Mouse (Mus musculus) heart, adult 11 months (tissue): ENCODE measurements around the gene Hsf4.

Experiments
- DNase-seq: peaks from one replicate; pipeline ENCODE4 v3.0.0; 2022

Gene Hsf4

DNA sequence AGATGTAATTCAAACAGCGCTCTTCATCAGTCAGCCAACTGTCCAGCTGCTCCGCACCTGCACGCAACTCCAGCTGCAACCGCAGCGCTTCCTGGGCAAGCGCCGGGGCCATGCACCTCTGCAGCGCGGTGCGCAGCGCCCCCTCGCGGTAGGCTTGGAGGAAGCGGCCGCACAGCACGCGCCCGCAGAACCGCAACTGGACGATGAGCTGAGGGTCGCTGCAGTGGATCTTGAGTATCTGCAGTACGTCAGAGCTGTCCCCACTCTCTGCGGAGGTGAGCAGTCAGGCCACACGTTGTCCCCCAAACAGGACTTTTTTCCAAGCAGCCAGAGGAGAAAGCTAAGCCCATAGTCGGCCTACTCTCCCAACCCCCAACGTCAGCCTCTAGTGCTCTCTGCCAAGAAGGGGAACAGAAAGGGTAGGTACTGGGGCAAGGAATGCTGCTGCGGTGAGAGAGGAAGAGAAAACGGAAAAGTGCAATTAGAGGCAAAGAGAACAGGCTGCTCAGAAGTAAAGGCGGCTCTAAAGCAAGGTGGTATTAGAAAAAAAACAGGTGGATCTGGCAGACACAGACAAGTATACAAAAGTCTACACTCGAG, 9.8 kb upstream of the Hsf4 start:
- DNase-seq = peak; percentile 94

DNA sequence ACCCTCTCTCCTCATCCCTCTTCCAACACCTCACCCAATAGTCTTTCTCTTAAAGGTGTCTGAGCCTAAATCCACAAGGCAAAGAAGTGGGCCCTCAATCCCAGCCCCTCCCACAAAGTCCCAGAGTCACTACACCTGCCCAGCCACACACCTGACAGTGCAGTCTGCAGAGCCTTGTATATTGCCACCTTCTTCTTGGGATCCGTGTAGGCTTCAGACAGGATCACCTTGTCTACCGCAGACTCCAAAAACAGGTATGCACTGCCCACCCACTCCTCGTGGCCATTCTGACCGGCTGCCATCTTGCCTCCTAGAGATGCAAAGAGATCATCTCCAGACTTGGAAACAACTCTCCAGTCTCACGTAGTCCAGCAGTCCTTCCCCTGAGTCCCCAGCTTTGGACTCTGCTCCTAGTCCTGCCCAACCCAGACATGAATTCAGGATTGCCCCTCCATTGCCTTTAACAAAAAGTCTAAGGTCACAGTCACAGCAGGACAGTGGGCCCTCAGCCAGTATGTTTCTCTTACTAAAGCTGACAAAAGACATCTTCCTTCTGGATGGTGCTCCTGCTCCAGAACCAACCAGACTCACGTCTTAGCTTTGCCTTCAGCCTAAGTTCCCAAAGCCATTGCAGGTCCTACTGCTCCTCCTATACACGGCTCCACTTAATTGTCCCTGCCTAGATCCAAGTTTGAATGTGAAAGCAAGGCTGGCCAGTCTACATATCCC, 9.1 kb upstream of the Hsf4 start:
- peak; percentile 90 for DNase-seq

DNA sequence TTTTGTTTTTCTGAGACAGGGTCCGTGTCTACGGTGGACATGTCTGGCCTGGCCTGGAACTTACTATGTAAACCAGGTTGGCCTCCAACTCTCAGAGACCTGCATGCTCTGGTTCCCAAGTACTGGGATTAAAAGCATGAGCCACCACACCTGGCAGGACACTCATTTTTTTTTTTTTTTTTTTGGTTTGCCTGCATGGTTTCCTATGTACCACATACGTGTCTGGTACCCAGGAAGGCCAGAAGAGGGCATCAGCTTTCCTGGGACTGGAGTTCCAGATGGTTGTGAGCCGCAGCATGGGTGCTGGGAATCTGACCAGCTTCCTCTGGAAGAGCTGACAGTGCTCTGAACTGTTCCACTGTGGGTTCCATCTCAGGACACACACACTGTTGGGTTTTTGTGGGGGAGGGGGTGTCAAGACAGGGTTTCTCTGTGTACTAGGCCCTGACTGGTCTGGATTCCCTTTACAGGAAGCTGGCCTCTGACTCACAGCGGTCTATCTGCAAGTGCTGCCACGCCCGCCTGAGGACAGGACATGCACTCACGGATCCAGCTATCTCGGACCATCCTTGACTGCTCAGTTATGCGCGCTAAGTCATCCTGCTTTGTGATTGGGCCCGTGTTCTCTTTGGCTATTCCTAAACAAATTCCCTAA, 8.1 kb upstream of the Hsf4 start:
- DNase-seq = peak; percentile 81

DNA sequence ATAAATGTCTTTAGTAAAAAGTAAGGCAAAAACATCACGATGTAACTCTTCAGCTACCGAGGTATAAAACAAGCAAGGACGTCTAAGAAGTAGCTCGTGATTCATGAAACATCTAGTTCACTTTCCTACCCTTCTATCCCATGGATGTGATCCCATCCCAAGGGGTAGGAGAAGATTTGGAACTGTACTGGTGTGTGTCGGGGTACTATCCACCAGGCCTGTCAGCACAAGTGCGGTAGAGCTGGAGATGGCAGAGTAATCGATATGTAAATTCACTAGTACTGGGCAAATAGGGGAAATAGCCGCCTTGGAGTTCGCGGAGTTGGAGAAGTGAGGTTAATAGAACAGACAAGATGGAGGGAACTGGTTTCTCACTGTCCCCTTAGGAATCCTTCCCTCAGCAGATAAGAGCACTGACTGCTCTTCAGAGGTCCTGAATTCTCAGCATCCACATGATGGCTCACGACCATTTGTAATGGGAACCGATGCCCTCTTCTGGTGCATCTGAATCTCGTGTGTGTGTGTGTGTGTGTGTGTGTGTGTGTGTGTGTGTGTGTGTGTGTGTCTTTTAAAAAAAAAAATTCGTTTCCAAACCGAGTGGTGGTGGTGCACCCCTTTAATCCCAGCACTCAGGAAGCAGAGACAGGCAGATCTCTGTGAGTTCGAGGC, 6.2 kb upstream of the Hsf4 start:
- peak; percentile 88 for DNase-seq

DNA sequence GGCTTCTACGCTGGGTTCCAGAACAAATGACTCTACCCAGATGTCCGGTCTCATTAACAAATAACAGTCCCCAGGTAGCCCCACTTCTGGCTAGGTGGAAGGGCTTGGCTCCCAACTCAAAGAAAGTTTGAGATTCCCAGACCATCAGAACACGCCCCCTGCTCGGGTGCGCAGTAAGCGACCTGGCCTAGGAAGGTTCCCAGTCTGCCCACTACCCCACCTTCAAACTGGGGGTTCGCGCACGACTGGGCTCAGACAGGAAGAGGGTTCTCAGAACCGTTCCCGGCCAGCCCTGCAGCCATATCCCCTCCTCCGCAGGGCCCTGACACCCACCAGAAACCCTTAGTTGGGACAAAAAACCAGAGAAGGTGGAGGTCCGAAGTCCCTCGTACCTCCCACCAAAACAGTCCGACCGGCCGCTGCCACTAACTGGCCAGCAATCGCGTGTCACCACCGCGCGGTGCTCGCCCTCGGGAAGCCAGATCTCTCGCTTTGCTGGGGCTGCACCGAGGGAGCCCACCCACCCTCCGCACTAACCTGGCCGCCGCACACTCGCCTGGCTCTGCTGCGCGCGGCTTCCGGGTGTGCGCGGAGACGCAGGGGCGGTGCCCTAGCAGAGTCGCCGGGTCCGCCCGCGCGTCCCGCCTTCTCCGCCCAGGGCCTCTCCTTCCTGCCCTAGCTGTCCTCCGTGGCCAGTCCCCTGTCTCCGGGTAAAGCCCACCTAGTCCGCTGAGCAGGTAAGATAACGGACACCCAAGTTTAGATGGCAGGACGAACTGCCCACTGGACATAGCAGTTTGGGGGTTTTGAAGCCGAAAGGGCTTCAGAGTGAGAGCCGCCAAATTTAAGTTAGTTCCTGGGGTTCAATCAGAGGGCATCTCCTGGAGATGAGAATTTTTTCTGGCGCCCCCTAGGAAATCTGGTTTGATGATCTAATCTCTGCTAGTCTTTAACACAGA, 5.3 kb upstream of the Hsf4 start, which contains the start of the genes Tradd and Fbxl8:
TSS of gene Tradd (minus strand) at position 586 of the 959 bp plus-strand sequence.
TSS of gene Fbxl8 (plus strand) at position 625 of the 959 bp plus-strand sequence.
- DNase-seq = peak; percentile 99

DNA sequence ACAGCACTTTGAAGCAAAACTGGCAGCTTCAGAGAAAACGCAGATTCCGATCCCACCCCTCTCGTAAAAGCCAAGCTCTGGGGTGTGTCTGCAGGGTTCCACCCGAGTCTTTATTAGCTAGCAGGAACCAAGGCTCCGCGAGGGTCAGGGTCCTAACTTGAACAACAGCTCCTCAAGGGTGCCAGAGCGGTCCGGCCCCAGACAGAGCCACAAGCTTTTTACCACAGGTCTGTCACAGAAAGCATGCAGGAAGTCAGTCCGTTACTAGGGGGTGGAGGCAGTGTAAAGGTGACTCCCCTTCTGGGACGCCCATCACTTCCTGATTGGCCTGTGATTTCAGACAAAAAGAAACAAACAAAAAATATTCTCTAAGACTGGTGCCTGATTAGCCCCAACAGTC, 4.5 kb upstream of the Hsf4 start:
- DNase-seq = peak; percentile 95

DNA sequence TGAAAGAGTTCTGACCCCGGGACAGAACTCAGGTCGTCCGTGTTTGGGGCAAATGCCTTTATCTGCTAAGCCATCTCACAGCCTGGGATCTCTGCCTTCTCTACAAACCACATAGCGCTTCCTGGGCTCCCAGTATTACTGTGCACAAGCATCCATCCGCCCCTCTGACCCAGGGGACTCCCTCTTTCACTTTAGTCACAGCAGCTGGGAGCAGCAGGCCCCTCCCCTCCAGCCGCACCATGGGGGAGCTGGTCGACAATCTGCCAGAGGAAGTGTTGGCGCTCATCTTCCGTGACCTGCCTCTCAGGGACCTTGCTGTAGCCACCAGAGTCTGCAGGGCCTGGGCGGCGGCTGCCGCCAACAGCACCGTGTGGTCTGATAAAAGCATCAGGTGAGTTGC, 2.8 kb upstream of the Hsf4 start:
- DNase-seq = no peak

DNA sequence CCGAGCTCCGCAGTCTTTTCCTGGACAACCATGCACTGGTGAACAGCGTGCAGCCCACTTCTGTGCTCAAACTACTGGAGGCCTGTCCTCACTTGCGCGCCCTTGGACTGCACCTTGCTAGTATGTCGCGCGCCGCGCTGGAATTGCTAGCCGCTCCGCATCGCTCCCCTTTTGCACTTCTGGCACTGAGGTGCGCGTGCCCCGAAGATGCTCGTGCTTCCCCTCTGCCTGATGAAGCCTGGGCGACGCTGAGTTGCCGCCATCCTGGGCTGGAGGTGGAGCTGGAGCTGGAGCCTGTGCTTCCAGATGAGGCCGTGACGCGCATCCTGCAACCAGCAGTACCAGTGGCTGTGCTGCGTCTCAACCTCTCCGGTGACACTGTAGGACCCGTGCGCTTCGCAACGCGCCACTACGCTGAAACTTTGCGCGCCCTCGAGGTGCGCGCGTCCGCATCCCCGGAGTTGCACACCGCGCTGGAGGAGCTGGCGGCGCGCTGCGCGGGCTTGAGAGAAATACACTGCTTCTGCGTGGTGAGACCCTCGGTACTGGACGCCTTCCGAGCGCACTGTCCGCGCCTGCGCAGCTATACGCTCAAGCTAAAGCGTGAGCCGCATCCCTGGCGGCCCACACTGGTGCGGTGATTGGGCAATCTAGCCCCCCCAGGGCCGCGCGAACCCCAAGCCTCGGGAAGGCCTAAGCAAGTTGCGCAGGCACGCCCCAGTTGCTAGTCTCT, 1.1 kb upstream of the Hsf4 start:
- peak; percentile 96 for DNase-seq

DNA sequence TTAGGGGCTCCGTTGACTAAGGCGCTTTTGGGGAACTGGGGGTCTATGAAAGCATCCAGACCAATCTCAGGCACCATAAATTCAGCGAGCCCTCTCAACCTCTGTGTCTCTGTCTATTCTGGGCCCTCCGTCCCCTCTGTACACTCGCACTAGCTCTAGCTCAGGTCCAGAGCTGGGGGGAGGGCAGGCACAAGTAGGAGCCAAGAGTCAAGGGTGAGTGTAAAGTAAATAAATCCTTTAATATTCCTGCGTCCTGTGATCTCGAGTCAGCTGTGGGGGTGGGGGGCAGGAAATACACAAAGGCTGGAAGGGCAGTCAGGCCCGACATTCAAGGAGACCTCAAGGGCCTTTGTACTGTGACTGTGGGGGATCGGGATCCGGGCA, 534 bp upstream of the Hsf4 start:
- DNase-seq = peak; percentile 89

DNA sequence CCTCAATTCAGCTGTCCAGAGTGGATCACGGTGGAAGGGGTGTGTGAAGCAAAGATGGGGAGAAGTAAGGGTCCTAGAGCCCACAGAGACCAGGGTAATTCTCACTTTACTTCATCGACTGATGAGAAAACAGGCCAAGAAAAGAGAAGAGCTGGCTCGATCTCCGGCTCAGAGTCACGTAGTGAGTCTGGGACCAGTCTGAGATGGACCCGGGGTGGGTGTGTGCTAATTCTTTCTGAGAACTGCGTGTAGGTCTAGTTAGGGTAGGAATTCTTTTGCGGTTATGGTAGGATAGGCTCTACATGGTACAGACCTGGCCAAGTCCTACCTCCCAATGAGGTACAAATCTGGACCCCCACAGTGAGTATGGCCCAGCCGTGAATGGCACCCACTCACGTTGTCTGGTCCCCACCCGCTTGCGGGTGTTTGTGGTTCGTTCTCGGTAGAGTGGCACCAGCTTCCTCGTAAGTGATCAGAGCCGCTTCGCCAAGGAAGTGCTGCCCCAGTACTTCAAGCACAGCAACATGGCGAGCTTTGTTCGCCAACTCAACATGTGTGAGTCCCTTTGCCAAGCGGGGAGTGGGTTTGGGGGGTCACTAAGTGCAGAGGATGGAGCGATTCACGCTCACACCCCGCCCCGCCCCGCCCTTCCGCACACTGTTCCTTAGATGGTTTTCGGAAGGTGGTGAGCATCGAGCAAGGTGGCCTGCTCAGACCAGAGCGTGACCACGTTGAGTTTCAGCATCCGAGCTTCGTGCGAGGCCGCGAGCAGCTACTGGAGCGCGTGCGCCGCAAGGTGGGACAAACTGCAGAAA, 707 bp downstream of the Hsf4 start:
- peak; percentile 90 for DNase-seq

DNA sequence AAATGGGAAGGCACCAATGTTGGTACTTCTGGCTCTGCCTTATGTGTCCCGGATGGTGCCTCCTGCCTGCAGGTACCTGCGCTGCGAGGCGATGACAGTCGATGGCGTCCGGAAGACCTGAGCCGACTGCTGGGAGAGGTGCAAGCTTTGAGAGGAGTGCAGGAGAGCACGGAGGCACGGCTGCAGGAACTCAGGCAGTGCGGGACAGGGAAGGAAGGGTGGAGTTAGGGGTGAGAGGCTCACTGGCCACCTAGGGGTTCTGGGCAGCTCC, 1.2 kb downstream of the Hsf4 start:
- DNase-seq = no peak

DNA sequence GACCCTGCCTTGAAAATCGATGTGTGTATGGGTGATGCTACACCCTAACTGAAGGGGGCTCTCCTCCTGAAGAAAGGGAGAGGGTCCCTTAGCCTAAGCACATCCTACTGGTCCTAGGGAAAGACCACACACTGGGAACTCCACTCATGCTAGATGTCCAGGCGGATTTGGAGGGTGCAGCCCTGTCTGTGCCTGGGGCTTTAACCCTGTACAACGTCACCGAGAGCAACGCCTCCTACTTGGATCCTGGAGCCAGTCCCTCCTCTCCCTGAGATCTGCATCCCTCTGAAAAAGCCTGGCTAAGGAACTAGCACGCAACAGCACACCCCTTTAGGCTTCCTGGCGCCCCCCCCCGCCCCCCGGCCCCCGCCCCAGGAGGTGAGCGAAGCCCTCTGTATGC, 5.8 kb downstream of the Hsf4 start:
- peak; percentile 92 for DNase-seq

DNA sequence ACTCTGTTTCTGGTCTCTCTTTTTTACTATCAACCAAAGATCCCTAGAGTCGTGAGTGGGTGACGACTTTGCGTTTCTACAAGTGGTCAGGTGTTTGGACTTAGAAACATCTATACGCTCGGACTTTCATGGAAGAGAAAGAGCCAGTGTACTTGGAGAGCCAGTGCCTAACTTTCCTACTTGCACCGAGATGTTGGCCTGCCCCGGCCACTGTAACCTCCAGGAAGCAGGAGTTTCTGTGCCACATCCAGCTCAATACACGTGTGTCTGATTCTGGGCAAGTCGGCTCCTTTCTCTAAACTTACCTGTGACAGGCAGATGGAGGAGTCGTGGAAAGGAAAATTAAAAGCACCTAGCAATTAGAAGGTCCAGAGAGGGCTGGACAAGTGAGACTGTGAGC, 6.2 kb downstream of the Hsf4 start, which contains the start of gene Nol3:
TSS of gene Nol3 (plus strand) at position 301 of the 400 bp plus-strand sequence.
- DNase-seq = no peak

DNA sequence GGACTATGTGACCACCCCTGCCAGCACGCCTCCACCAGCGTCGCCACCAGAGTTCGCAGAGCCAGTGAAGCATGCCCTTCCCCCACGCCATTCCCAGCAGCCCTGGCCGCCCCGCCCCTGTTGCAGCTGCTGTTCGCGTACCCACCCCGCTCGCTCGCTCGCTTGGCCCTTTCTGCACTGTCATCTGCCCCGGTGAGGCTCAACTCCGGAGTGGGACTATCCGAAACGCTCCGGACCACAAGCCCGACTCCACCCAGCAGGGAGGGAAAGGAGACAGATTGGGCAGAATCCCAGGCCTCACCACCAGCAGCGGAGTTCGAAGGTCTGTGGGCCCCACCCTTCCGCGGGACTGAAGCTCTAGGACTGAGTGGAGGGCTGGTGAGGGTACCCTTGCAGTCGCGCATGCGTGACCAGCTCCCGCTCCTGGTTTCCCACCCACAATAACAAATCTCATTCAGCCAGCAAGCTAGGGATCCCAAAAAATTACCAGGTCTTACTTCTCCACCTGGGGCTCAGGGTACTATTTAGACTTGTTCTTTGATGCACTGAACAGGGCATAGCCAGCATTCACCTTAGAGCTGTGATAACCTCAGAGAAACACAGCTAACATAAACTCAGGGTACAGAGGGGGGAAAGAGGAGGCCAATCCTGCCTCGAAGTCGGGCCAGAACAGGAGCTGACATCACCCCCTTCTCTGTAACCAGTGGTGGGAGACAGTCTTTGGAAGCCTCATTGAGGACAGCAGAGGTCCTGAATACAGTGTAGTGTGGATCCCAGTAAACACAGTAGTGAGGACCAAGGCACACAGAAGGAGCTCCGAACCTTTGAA, 6.9 kb downstream of the Hsf4 start:
- DNase-seq = peak; percentile 97

DNA sequence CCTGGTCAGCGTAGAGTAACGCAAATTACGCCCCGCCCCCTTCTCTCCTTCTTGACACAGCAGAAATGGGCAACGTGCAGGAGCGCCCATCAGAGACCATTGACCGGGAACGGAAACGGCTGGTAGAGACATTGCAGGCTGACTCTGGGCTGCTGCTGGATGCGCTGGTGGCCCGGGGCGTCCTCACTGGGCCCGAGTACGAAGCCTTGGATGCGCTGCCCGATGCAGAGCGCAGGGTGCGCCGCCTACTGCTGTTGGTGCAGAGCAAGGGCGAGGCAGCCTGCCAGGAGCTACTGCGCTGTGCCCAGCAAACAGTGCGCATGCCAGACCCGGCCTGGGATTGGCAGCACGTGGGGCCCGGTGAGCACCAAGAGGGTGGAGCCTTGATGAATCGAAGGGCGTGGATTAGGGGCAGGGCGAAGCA, 9.3 kb downstream of the Hsf4 start:
- DNase-seq = peak; percentile 98

DNA sequence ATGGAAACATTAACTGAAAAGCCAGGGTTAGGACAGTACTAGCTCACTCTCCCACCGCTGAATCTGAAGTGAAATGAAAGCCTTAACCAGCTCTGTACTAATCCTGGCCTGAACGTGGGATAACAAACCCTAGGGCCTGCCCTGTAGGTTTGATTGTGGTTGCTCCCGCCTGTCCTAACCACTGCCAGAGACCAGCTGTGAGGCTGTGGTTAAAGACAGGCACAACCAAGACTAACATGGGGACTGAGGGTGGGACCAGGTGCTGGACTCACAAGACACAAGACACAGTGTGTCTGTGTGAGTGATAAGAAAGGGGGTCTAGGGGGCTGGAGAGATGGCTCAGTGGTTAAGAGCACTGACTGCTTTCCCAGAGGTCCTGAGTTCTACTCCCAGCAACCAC, 11.0 kb downstream of the Hsf4 start:
- DNase-seq = no peak

DNA sequence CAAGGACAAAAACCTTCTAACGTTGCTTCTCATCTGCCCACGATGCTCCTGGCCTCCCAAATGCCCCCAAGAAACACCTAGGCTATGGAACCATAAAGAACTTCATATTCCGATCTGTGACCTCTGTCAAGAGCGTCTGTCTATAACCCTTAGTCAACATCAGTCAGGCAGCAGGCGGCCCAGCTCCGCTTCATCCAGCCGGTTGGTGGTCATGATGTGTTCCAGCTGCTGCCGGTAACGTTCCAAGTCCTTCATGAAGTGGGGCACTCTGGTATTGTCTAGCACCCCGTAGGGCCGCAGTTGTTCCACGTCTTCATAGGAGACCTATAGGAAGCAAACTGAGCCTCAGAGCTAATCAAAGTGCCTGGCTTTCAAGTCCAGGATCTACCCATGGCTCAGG, 12.2 kb downstream of the Hsf4 start:
- DNase-seq = no peak

DNA sequence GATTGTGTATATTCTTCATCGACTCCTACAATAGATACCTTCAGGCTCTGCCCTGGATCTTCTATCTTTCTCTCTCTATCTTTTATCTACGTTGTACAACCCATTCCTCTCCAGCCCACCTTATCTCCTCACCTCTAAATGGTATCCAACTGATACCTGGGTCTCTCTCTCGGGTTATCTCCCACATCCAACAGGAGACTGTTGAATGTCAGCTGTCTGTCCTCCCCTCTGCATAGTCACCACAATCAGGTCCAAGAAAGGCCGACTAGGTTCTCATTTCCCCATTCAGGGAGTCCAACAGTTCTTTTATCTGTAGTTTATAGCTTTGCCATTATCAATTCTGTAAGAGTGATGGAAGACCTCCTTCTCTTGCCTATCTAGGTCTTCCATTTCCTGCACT, 12.6 kb downstream of the Hsf4 start:
- DNase-seq = no peak

DNA sequence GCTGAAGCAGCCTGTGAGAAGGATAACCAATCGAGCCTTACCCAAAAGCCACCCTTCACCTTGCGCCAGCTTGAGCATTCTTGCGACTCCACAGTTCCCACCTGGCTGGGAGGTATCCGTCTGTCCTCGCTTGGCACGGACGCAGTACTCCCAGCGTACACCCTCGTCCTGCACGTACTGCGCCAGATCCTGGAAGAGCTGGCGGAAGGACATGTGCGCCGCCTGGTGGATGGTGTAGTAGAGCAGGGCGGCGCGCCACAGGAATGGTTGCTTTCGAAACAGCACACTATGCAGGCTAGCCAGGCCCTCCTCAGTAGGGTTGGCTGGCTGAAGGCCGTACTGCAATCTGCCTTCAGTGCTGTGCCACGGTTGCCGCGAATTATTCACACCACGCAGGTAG, 13.5 kb downstream of the Hsf4 start:
- peak; percentile 94 for DNase-seq

DNA sequence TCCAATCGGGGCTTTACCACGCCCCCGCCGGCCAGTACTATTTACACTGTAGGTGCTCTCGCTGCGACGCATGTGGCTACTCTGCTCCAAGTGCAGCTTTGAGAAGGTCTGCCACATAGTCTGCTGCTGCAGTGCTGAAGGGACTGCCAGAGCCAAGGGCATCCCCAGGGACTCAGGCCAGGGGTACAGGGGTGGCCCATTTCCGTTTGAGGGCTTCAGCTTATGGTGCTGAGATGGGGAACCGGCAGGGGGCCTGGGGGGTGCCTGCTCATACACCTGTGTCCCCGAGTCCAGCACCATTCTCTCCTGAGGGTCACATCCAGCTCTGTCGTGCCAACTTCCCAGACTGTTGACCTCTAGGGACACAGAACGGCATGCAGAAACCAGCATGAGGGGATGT, 15.9 kb downstream of the Hsf4 start:
- DNase-seq = peak; percentile 92
